Mouse (Mus musculus): ENCODE data around the gene Zfp511. TPM values are rescaled to one million over a fixed set of nuclear protein-coding genes. Genes with fewer than 3 reads are reported as not detected.

Zfp511 gene
- 51.5 and 55.9 TPM in 2 replicates for polyA plus RNA-seq (2014; fragmentation: Nextera tagmentation; extraction: Ambion mirVana)

- DNase-seq (peak; percentile 95), ATAC-seq (ENCODE audit: low FRiP score, low TSS enrichment) (peak; percentile 95)
- 1% methylated on average over 69 of the region's 69 CpGs for WGBS
- peak within 1 kb of the TSS; percentile 86 for H3K9ac ChIP-seq (replicated peaks; ENCODE audit: low read length)
- H3K36me3 ChIP-seq (ENCODE audit: control insufficient read depth, insufficient read depth, low read length): peaks cover 36% of the 10 kb centered on the region
- peak within 1 kb of the TSS; percentile 89 for H3K4me2 ChIP-seq (ENCODE audit: low read length)
- H3K4me3 ChIP-seq (replicated peaks; ENCODE audit: low read depth, low read length): peak within 1 kb of the TSS; percentile 82
- no peaks in the 10 kb centered on the region for H3K27me3 ChIP-seq (ENCODE audit: control insufficient read depth, insufficient read depth, low read length)
- H3K27ac ChIP-seq (replicated peaks; ENCODE audit: low read depth, low read length): peak within 1 kb of the TSS; percentile 86
- no peaks in the 10 kb centered on the region for H3K9me3 ChIP-seq (ENCODE audit: control insufficient read depth, low read length)
- peaks cover 12% of the 10 kb centered on the region for H3K4me1 ChIP-seq (ENCODE audit: control insufficient read depth, insufficient read depth, low read length)
These were observed at the start of gene Zfp511, which contains the start of gene Tubgcp2 for GRCm38 (mm10) chr7:140036281-140037170. Zfp511 (plus strand) TSS chr7:140036391. Tubgcp2 (minus strand) TSS chr7:140036669.

- DNase-seq (no peak), ATAC-seq (ENCODE audit: low FRiP score, low TSS enrichment) (no peak)
- Histone ChIP-seq H3K36me3 (ENCODE audit: control insufficient read depth, insufficient read depth, low read length) (peaks cover 3% of the 10 kb centered on the region; the same call in 1 of the 2 replicates), H3K9me3 (ENCODE audit: control insufficient read depth, low read length) (no peaks in the 10 kb centered on the region), H3K4me2 (ENCODE audit: low read length) (no peak overlapping the region), H3K27ac (replicated peaks; ENCODE audit: low read depth, low read length) (no peak overlapping the region), H3K27me3 (ENCODE audit: control insufficient read depth, insufficient read depth, low read length) (no peaks in the 10 kb centered on the region), H3K4me1 (ENCODE audit: control insufficient read depth, insufficient read depth, low read length) (no peaks in the 10 kb centered on the region), H3K9ac (replicated peaks; ENCODE audit: low read length) (no peak overlapping the region), H3K4me3 (replicated peaks; ENCODE audit: low read depth, low read length) (no peak overlapping the region)
- 91% methylated on average over 9 of the region's 9 CpGs for WGBS
These were observed 47.9 kb upstream of the Zfp511 start for GRCm38 (mm10) chr7:139988272-139988671.

- no peak overlapping the region for H3K27ac ChIP-seq (replicated peaks; ENCODE audit: low read depth, low read length)
- no peak overlapping the region for H3K4me3 ChIP-seq (replicated peaks; ENCODE audit: low read depth, low read length)
- H3K9me3 ChIP-seq (ENCODE audit: control insufficient read depth, low read length): no peaks in the 10 kb centered on the region
- no peak overlapping the region for H3K4me2 ChIP-seq (ENCODE audit: low read length)
- peaks cover 13% of the 10 kb centered on the region for H3K36me3 ChIP-seq (ENCODE audit: control insufficient read depth, insufficient read depth, low read length)
- H3K27me3 ChIP-seq (ENCODE audit: control insufficient read depth, insufficient read depth, low read length): no peaks in the 10 kb centered on the region
- DNase-seq: no peak
- no peak overlapping the region for H3K9ac ChIP-seq (replicated peaks; ENCODE audit: low read length)
- no peaks in the 10 kb centered on the region for H3K4me1 ChIP-seq (ENCODE audit: control insufficient read depth, insufficient read depth, low read length)
- no peak for ATAC-seq (ENCODE audit: low FRiP score, low TSS enrichment)
- 75% methylated on average over 8 of the region's 8 CpGs for WGBS
These were observed 45.3 kb upstream of the Zfp511 start for GRCm38 (mm10) chr7:139990864-139991394.

DNA sequence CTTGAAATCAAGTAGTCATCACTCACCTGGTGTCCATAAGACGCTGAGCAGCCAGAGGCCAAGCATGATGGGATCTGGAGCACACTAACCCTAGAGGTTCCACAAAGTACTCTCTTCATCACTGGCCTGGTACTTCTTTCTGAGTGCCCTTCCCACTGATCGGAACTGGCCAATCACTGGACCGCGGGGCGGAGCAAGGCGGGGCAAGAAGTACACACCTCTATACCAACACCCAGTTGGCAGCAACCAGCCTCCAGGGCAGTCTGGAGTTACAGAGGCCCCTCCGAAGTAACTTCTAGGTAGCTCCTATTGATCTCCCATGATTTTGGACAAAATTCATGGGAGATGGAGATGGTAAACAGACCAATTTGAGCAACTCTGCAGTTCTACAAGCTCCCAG lies 43.8 kb upstream of the Zfp511 start, which contains the start of gene Adam8:
TSS of gene Adam8 (minus strand) at position 157 of the 400 bp plus-strand sequence.
- WGBS: 26% methylated on average over 7 of the region's 7 CpGs
- ATAC-seq (ENCODE audit: low FRiP score, low TSS enrichment) (no peak), DNase-seq (no peak)

DNA sequence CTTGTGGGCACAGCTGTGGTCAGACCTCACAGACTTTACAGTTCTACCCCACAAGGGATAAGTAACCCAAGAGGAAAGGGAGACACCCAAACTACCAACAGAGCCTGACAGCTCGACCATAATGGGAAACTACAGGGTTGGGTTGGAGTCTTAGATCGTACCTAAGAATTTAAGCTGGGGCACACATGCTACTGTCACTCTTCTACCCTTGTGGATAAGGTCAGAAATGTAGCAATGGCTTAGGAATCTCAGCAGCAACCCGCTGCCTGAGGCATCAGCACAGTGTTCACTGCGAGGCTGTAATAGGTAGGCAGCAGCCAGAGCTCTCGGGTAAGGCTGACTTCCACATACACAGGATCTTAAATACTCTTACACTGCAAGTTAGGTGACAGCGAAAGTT lies 42.7 kb upstream of the Zfp511 start:
- peaks cover 36% of the 10 kb centered on the region for H3K36me3 ChIP-seq (ENCODE audit: control insufficient read depth, insufficient read depth, low read length)
- 94% methylated on average over 6 of the region's 6 CpGs for WGBS

More for the DNA sequence above, 43.8 kb upstream of the Zfp511 start, which contains the start of gene Adam8:
- no peak within 1 kb of the TSS for H3K4me3 ChIP-seq (replicated peaks; ENCODE audit: low read depth, low read length)
- no peaks in the 10 kb centered on the region for H3K4me1 ChIP-seq (ENCODE audit: control insufficient read depth, insufficient read depth, low read length)
- H3K9ac ChIP-seq (replicated peaks; ENCODE audit: low read length): no peak within 1 kb of the TSS
- no peak within 1 kb of the TSS for H3K27ac ChIP-seq (replicated peaks; ENCODE audit: low read depth, low read length)
- H3K4me2 ChIP-seq (ENCODE audit: low read length): no peak within 1 kb of the TSS
- H3K36me3 ChIP-seq (ENCODE audit: control insufficient read depth, insufficient read depth, low read length): peaks cover 25% of the 10 kb centered on the region
- no peaks in the 10 kb centered on the region for H3K27me3 ChIP-seq (ENCODE audit: control insufficient read depth, insufficient read depth, low read length)
- H3K9me3 ChIP-seq (ENCODE audit: control insufficient read depth, low read length): no peaks in the 10 kb centered on the region

GRCm38 (mm10) chr7:139994202-139994601 lies 42.0 kb upstream of the Zfp511 start:
- DNase-seq: no peak
- Histone ChIP-seq H3K9me3 (ENCODE audit: control insufficient read depth, low read length) (no peaks in the 10 kb centered on the region), H3K36me3 (ENCODE audit: control insufficient read depth, insufficient read depth, low read length) (peaks cover 43% of the 10 kb centered on the region), H3K27ac (replicated peaks; ENCODE audit: low read depth, low read length) (no peak overlapping the region), H3K4me1 (ENCODE audit: control insufficient read depth, insufficient read depth, low read length) (no peaks in the 10 kb centered on the region), H3K9ac (replicated peaks; ENCODE audit: low read length) (no peak overlapping the region), H3K4me3 (replicated peaks; ENCODE audit: low read depth, low read length) (no peak overlapping the region), H3K4me2 (ENCODE audit: low read length) (no peak overlapping the region), H3K27me3 (ENCODE audit: control insufficient read depth, insufficient read depth, low read length) (no peaks in the 10 kb centered on the region)
- WGBS: 74% methylated on average over 4 of the region's 4 CpGs
- ATAC-seq (ENCODE audit: low FRiP score, low TSS enrichment): no peak

More for the DNA sequence above, 42.7 kb upstream of the Zfp511 start:
- no peaks in the 10 kb centered on the region for H3K27me3 ChIP-seq (ENCODE audit: control insufficient read depth, insufficient read depth, low read length)
- no peaks in the 10 kb centered on the region for H3K9me3 ChIP-seq (ENCODE audit: control insufficient read depth, low read length)
- ATAC-seq (ENCODE audit: low FRiP score, low TSS enrichment) (no peak), DNase-seq (no peak)
- H3K4me1 ChIP-seq (ENCODE audit: control insufficient read depth, insufficient read depth, low read length): no peaks in the 10 kb centered on the region
- H3K4me2 ChIP-seq (ENCODE audit: low read length): no peak overlapping the region
- no peak overlapping the region for H3K4me3 ChIP-seq (replicated peaks; ENCODE audit: low read depth, low read length)
- no peak overlapping the region for H3K9ac ChIP-seq (replicated peaks; ENCODE audit: low read length)
- H3K27ac ChIP-seq (replicated peaks; ENCODE audit: low read depth, low read length): no peak overlapping the region

- WGBS: 37% methylated on average over 3 of the region's 3 CpGs
- no peaks in the 10 kb centered on the region for H3K4me1 ChIP-seq (ENCODE audit: control insufficient read depth, insufficient read depth, low read length)
- ATAC-seq (ENCODE audit: low FRiP score, low TSS enrichment) (no peak), DNase-seq (peak; percentile 82)
- no peaks in the 10 kb centered on the region for H3K27me3 ChIP-seq (ENCODE audit: control insufficient read depth, insufficient read depth, low read length)
- H3K9ac ChIP-seq (replicated peaks; ENCODE audit: low read length): no peak overlapping the region
- no peak overlapping the region for H3K4me3 ChIP-seq (replicated peaks; ENCODE audit: low read depth, low read length)
- peaks cover 47% of the 10 kb centered on the region for H3K36me3 ChIP-seq (ENCODE audit: control insufficient read depth, insufficient read depth, low read length)
- H3K9me3 ChIP-seq (ENCODE audit: control insufficient read depth, low read length): no peaks in the 10 kb centered on the region
- H3K4me2 ChIP-seq (ENCODE audit: low read length): no peak overlapping the region
- H3K27ac ChIP-seq (replicated peaks; ENCODE audit: low read depth, low read length): no peak overlapping the region
These were observed 41.5 kb upstream of the Zfp511 start for GRCm38 (mm10) chr7:139994676-139995075.

DNA sequence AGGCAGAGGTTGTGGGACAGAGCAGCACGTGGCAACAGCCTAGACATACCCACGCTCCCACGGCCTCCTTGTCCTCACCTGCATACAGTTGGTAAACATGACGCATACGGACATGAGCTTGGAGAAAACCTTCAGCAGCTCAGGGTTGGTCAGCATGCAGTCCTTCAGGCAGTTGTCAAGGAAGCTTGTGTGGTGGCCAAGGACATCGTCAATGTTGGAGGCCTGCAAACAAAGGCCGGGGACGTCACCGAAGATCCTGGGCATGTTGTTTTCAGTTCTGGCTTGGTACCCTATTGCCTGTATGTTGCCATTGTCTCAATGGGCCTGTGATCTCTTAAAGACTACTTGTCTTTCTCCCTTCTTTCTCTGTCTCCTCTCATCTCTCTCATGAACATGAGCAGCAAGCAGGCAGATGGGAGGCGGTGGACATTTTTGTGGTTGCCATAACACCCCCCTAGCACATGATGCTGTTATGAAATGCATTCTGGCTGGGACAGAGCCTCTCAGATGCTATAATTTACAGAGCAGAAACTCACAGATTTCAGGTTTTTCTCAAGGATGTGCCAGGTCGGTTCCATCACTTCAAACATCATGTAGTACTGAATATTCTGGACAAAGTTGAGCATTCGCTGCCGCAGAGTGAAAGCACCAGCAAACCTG lies 37.4 kb upstream of the Zfp511 start:
- H3K4me1 ChIP-seq (ENCODE audit: control insufficient read depth, insufficient read depth, low read length): no peaks in the 10 kb centered on the region
- H3K4me2 ChIP-seq (ENCODE audit: low read length): no peak overlapping the region
- H3K9ac ChIP-seq (replicated peaks; ENCODE audit: low read length): no peak overlapping the region
- H3K4me3 ChIP-seq (replicated peaks; ENCODE audit: low read depth, low read length): no peak overlapping the region
- DNase-seq (no peak), ATAC-seq (ENCODE audit: low FRiP score, low TSS enrichment) (no peak)
- WGBS: 97% methylated on average over 13 of the region's 13 CpGs
- H3K27ac ChIP-seq (replicated peaks; ENCODE audit: low read depth, low read length): no peak overlapping the region
- peaks cover 83% of the 10 kb centered on the region for H3K36me3 ChIP-seq (ENCODE audit: control insufficient read depth, insufficient read depth, low read length)
- no peaks in the 10 kb centered on the region for H3K9me3 ChIP-seq (ENCODE audit: control insufficient read depth, low read length)
- H3K27me3 ChIP-seq (ENCODE audit: control insufficient read depth, insufficient read depth, low read length): no peaks in the 10 kb centered on the region

All from midbrain, embryonic 14.5 days (tissue).